8 mouse cellular contexts compared by ENCODE assay signal in the genomic region with DNA sequence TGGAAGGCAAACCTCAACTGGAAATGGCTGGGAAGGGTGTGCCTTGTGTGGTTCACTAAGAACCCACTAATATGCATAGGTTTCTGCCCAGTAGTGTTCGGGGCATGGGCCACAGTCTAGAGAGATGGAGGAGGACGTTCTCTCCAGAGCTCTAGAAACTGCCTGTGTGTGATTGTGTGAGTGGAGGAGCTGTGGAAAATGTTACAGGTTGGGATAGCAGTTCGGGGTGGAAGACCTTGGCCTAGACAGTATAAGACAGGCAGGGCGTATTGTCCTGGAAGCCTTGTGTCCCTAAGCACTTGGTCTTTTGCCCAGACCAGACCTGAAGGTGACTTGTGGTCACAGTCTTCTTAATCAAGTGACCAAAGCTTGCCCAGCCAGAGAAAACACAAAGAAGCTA. TPM values are rescaled to one million over a fixed set of nuclear protein-coding genes. Genes with fewer than 3 reads are reported as not detected.
DNase-seq lines count a peak whose midpoint lies in the region; ATAC-seq and TF ChIP-seq lines count a peak whose summit lies in the region.

No protein-coding gene starts in this region.

- TF ChIP-seq CTCF in kidney, postnatal 0 days (IDR thresholded peaks at IDR 0.05; ENCODE audit: low read depth), result no peak

- ATAC-seq in kidney, postnatal 0 days (replicated peaks; ENCODE audit: low FRiP score, low read depth), result no peak
- no peak for ATAC-seq in embryonic facial prominence, embryonic 13.5 days (ENCODE audit: insufficient number of reproducible peaks, insufficient read depth, low FRiP score, low TSS enrichment, low read depth)
- ATAC-seq in neural tube, embryonic 12.5 days (ENCODE audit: low FRiP score, low read depth), result no peak

- no peaks in the 10 kb centered on the region for H3K9me3 ChIP-seq in kidney, postnatal 0 days (replicated peaks; ENCODE audit: low read length)
- H3K9me3 ChIP-seq in embryonic facial prominence, embryonic 13.5 days, result no peaks in the 10 kb centered on the region
- H3K9me3 ChIP-seq in neural tube, embryonic 12.5 days, result no peaks in the 10 kb centered on the region

- peaks cover 13% of the 10 kb centered on the region for H3K4me1 ChIP-seq in kidney, postnatal 0 days (replicated peaks; ENCODE audit: insufficient read depth, low read length)
- H3K4me1 ChIP-seq in embryonic facial prominence, embryonic 13.5 days, result peaks cover 60% of the 10 kb centered on the region
- peaks cover 59% of the 10 kb centered on the region for H3K4me1 ChIP-seq in neural tube, embryonic 12.5 days

- no peak for DNase-seq in kidney, postnatal 0 days (ENCODE audit: low spot score)
- no peak for DNase-seq in kidney, postnatal 10 days
- DNase-seq in induced T-regulatory cell, adult 2 months (ENCODE audit: low read depth), result peak; percentile 52
- no peak for DNase-seq in frontal cortex, adult 2 months (ENCODE audit: extremely low spot score in 1 of 2, low spot score in 1 of 2)
- DNase-seq in left cerebral cortex, postnatal 10 days (ENCODE audit: extremely low spot score in 1 of 2, low spot score in 2 of 2), result no peak
- DNase-seq in cerebellum, postnatal 36 days, result no peak

- H3K4me2 ChIP-seq in kidney, postnatal 0 days (ENCODE audit: low read length), result peak overlapping the region; percentile 75
- peak overlapping the region; percentile 85 for H3K4me2 ChIP-seq in embryonic facial prominence, embryonic 13.5 days
- peak overlapping the region; percentile 93 for H3K4me2 ChIP-seq in neural tube, embryonic 12.5 days (replicated peaks)

- peak overlapping the region; percentile 83 for H3K4me3 ChIP-seq in kidney, postnatal 0 days (replicated peaks; ENCODE audit: low read depth, low read length)
- peak overlapping the region; percentile 71 for H3K4me3 ChIP-seq in embryonic facial prominence, embryonic 13.5 days
- peak overlapping the region; percentile 88 for H3K4me3 ChIP-seq in neural tube, embryonic 12.5 days

- peak overlapping the region; percentile 99 for H3K9ac ChIP-seq in kidney, postnatal 0 days (ENCODE audit: low read depth, low read length)
- H3K9ac ChIP-seq in embryonic facial prominence, embryonic 13.5 days, result peak overlapping the region; percentile 94
- peak overlapping the region; percentile 97 for H3K9ac ChIP-seq in neural tube, embryonic 12.5 days

- intact Hi-C loops in left cerebral cortex, postnatal 10 days (cut with DNase I), result no loop called here

- H3K27me3 ChIP-seq in kidney, postnatal 0 days (ENCODE audit: insufficient read depth, low read length), result no peaks in the 10 kb centered on the region
- no peaks in the 10 kb centered on the region for H3K27me3 ChIP-seq in embryonic facial prominence, embryonic 13.5 days
- H3K27me3 ChIP-seq in neural tube, embryonic 12.5 days (replicated peaks), result no peaks in the 10 kb centered on the region

- H3K36me3 ChIP-seq in kidney, postnatal 0 days (ENCODE audit: insufficient read depth, low read length), result peaks cover 44% of the 10 kb centered on the region
- H3K36me3 ChIP-seq in embryonic facial prominence, embryonic 13.5 days, result peaks cover 55% of the 10 kb centered on the region
- peaks cover 56% of the 10 kb centered on the region for H3K36me3 ChIP-seq in neural tube, embryonic 12.5 days

- H3K27ac ChIP-seq in kidney, postnatal 0 days, result peak overlapping the region; percentile 3; the same call in 1 of the 2 replicates
- 0 out of 2 replicates have a peak overlapping the region, but pooled peaks have one; percentile 100 for H3K27ac ChIP-seq in embryonic facial prominence, embryonic 13.5 days
- no peak overlapping the region for H3K27ac ChIP-seq in neural tube, embryonic 12.5 days

- 50% methylated on average over 4 of the region's 4 CpGs for WGBS in kidney, postnatal 0 days
- WGBS in embryonic facial prominence, embryonic 13.5 days, result 63% methylated on average over 4 of the region's 4 CpGs
- 80% methylated on average over 4 of the region's 4 CpGs for WGBS in neural tube, embryonic 12.5 days

RNA-seq across cellular contexts. Expression of gene Hnrnpl, which starts 4.1 kb away (rescaled TPM):
- 232 TPM in 2 replicates for polyA plus RNA-seq in kidney, postnatal 0 days (2015; fragmentation: Nextera tagmentation; extraction: Ambion mirVana)
- 301 and 303 TPM in 2 replicates for polyA plus RNA-seq in embryonic facial prominence, embryonic 13.5 days (2015; fragmentation: Nextera tagmentation; extraction: Ambion mirVana)
- polyA plus RNA-seq in neural tube, embryonic 12.5 days (2016; fragmentation: Nextera tagmentation; extraction: Ambion mirVana), result 264 and 338 TPM in 2 replicates
- polyA plus RNA-seq in frontal cortex, adult 2 months (2012; rRNA removed), result 391 and 418 TPM in 2 replicates
- total RNA-seq in left cerebral cortex, postnatal 10 days (2021), result 100 to 1,000 TPM; 459 to 475 TPM

RNA-seq across cellular contexts. Expression of gene Ech1, which starts 12.6 kb away (rescaled TPM):
- polyA plus RNA-seq in kidney, postnatal 0 days (2015; fragmentation: Nextera tagmentation; extraction: Ambion mirVana), result 330 and 348 TPM in 2 replicates
- polyA plus RNA-seq in embryonic facial prominence, embryonic 13.5 days (2015; fragmentation: Nextera tagmentation; extraction: Ambion mirVana), result 153 TPM in 2 replicates
- 82.2 and 89.2 TPM in 2 replicates for polyA plus RNA-seq in neural tube, embryonic 12.5 days (2016; fragmentation: Nextera tagmentation; extraction: Ambion mirVana)
- 93.7 and 106 TPM in 2 replicates for polyA plus RNA-seq in frontal cortex, adult 2 months (2012; rRNA removed)
- 10 to 100 TPM; 40.8 to 43.3 TPM for total RNA-seq in left cerebral cortex, postnatal 10 days (2021)

RNA-seq across cellular contexts. Expression of gene Lgals4, which starts 21.2 kb away (rescaled TPM):
- 10.8 and 10.9 TPM in 2 replicates for polyA plus RNA-seq in kidney, postnatal 0 days (2015; fragmentation: Nextera tagmentation; extraction: Ambion mirVana)
- polyA plus RNA-seq in embryonic facial prominence, embryonic 13.5 days (2015; fragmentation: Nextera tagmentation; extraction: Ambion mirVana), result 8.7 and 15.3 TPM in 2 replicates
- polyA plus RNA-seq in neural tube, embryonic 12.5 days (2016; fragmentation: Nextera tagmentation; extraction: Ambion mirVana), result 4.6 and 4.9 TPM in 2 replicates
- 10.7 and 13.4 TPM in 2 replicates for polyA plus RNA-seq in frontal cortex, adult 2 months (2012; rRNA removed)
- 1 to 10 TPM; 2.4 to 2.7 TPM for total RNA-seq in left cerebral cortex, postnatal 10 days (2021)

RNA-seq across cellular contexts. Expression of gene Rinl, which starts 23.7 kb away (rescaled TPM):
- polyA plus RNA-seq in kidney, postnatal 0 days (2015; fragmentation: Nextera tagmentation; extraction: Ambion mirVana), result 5.2 and 6.3 TPM in 2 replicates
- 2.6 and 4.1 TPM in 2 replicates for polyA plus RNA-seq in embryonic facial prominence, embryonic 13.5 days (2015; fragmentation: Nextera tagmentation; extraction: Ambion mirVana)
- polyA plus RNA-seq in neural tube, embryonic 12.5 days (2016; fragmentation: Nextera tagmentation; extraction: Ambion mirVana), result 2.8 TPM in 2 replicates
- polyA plus RNA-seq in frontal cortex, adult 2 months (2012; rRNA removed), result 1.7 and 2.4 TPM in 2 replicates
- 1 to 10 TPM in 1 of 2 experiments, under 1 TPM in 1; 0.83 to 3.5 TPM for total RNA-seq in left cerebral cortex, postnatal 10 days (2021)

RNA-seq across cellular contexts. Expression of gene Nfkbib, which starts 45.1 kb away (rescaled TPM):
- polyA plus RNA-seq in kidney, postnatal 0 days (2015; fragmentation: Nextera tagmentation; extraction: Ambion mirVana), result 42.2 and 43.7 TPM in 2 replicates
- polyA plus RNA-seq in embryonic facial prominence, embryonic 13.5 days (2015; fragmentation: Nextera tagmentation; extraction: Ambion mirVana), result 38.8 and 40.5 TPM in 2 replicates
- polyA plus RNA-seq in neural tube, embryonic 12.5 days (2016; fragmentation: Nextera tagmentation; extraction: Ambion mirVana), result 51.5 and 52.4 TPM in 2 replicates
- polyA plus RNA-seq in frontal cortex, adult 2 months (2012; rRNA removed), result 30.1 and 34.9 TPM in 2 replicates
- 10 to 100 TPM; 34.7 to 39.6 TPM for total RNA-seq in left cerebral cortex, postnatal 10 days (2021)
